Mouse (Mus musculus) neural tube, embryonic 15.5 days (tissue): ENCODE data around the gene Tcf7l2. TPM values are rescaled to one million over a fixed set of nuclear protein-coding genes. Genes with fewer than 3 reads are reported as not detected.
A peak's percentile ranks its signal among the peaks of the same experiment; 100 is the strongest.

Experiments
- ATAC-seq: fragments of 200-750 bp; cut with Nextera tagmentation; 2 replicates; pipeline ENCODE4 v1.8.0; 2017; ENCODE audit warnings: mild to moderate bottlenecking, moderate TSS enrichment, moderate library complexity; ENCODE audit not compliant: low FRiP score
- H3K27ac ChIP-seq: fragments of 300-500 bp; sonication (generic); replicated peaks from 2 replicates; pipeline ENCODE4 v1.5.1; 2015; ENCODE audit warnings: mild to moderate bottlenecking, inconsistent platforms
- H3K27me3 ChIP-seq: fragments of 300-500 bp; sonication (generic); replicated peaks from 2 replicates; pipeline ENCODE4 v1.6.1; 2015; ENCODE audit warnings: inconsistent platforms
- H3K36me3 ChIP-seq: fragments of 300-500 bp; sonication (generic); 2 replicates; pipeline ENCODE4 v1.6.1; 2015; ENCODE audit warnings: inconsistent platforms
- H3K4me1 ChIP-seq: fragments of 300-500 bp; sonication (generic); 2 replicates; pipeline ENCODE4 v1.6.1; 2015; ENCODE audit warnings: inconsistent platforms
- H3K4me2 ChIP-seq: fragments of 300-500 bp; sonication (generic); 2 replicates; pipeline ENCODE4 v1.6.1; 2015; ENCODE audit warnings: inconsistent platforms, mild to moderate bottlenecking, moderate library complexity
- H3K4me3 ChIP-seq: fragments of 300-500 bp; sonication (generic); replicated peaks from 2 replicates; pipeline ENCODE4 v1.5.1; 2015; ENCODE audit warnings: mild to moderate bottlenecking, inconsistent platforms
- H3K9ac ChIP-seq: fragments of 300-500 bp; sonication (generic); replicated peaks from 2 replicates; pipeline ENCODE4 v1.6.1; 2015; ENCODE audit warnings: mild to moderate bottlenecking, inconsistent platforms
- H3K9me3 ChIP-seq: fragments of 300-500 bp; sonication (generic); replicated peaks from 2 replicates; pipeline ENCODE4 v1.6.1; 2016; ENCODE audit warnings: inconsistent platforms
- WGBS: fragments of 180-500 bp; shearing (Covaris S2); methylation state at CpG from one replicate; pipeline ENCODE4 v1.1.7; 2015; ENCODE audit warnings: mixed read lengths; 5-methylcytosine and 5-hydroxymethylcytosine counted together
- polyA plus RNA-seq: library from polyadenylated mRNA; unstranded; fragments of >200 nt; fragmentation: Nextera tagmentation; extraction: Ambion mirVana; gene quantifications from 2 replicates; pipeline ENCODE4 v1.2.1, GENCODE M21; 2015

The Tcf7l2 gene
- polyA plus RNA-seq, 1 experiment from 2014 or later: 13.3 TPM

DNA sequence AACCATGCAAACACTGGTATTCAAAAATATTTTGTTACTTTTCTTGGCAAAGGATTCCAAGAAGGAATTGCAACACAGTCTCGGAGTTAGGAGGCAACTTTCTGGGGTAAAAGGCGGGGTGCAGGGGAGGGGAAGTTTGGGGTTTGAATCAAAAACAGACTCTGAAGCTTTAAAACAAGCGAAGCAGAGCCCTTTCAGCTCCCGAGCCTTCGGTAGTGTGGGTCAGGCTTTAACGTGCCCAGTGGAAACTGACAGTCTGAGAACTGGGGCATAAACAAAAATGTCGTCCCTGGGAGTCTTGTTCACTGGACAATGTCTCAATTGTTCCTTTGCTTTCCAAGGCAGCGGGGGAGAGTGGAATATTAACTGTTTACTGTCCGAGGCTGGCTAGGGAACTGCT, 96.3 kb downstream of the Tcf7l2 start:
- no peak for ATAC-seq
- H3K4me3 ChIP-seq: no peak overlapping the region
- WGBS: 4% methylated on average over 9 of the region's 9 CpGs

DNA sequence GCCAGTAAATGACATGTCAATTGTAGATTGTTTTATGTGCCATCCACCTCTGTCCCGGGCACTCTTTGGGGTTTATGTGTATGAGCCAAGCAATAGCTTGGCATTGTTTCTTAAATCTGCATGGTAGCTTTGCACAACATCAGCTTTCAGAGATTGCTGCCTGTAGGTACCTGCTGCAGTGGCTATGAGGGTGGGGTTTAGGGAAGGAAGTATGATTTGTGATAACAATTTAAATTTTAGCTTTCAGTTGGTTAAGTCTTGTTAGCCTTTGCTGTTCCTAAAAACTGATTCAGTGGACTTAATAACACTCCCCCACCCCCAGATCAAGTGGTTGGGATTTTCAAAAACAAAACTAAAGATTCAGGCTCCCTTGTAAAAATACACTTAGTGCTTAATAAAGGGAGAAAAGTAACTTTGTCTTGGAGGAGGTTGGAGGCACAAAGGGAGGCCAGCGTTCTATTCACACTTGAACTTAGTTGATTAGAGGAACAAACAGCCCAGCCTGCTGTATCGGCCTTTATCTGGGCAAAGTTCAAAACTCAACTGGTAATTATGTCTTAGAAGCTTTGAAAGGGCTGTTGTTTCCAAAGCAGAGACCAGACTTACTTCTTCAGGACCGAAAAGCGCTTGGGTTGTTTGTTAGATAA, 96.9 kb downstream of the Tcf7l2 start:
- no peak for ATAC-seq
- H3K27me3 ChIP-seq: no peaks in the 10 kb centered on the region
- H3K4me1 ChIP-seq: peaks cover 21% of the 10 kb centered on the region
- no peaks in the 10 kb centered on the region for H3K36me3 ChIP-seq
- WGBS: 17% methylated on average over 5 of the region's 5 CpGs
- peak overlapping the region; percentile 25; the same call in 1 of the 2 replicates for H3K4me2 ChIP-seq
- no peak overlapping the region for H3K4me3 ChIP-seq
- peak overlapping the region; percentile 46 for H3K27ac ChIP-seq
- H3K9ac ChIP-seq: no peak overlapping the region
- H3K9me3 ChIP-seq: no peaks in the 10 kb centered on the region

More for the DNA sequence above, 96.3 kb downstream of the Tcf7l2 start:
- Histone ChIP-seq H3K27ac (peak overlapping the region; percentile 70; the same call in 1 of the 2 replicates), H3K9me3 (no peaks in the 10 kb centered on the region), H3K4me2 (peak overlapping the region; percentile 25), H3K27me3 (no peaks in the 10 kb centered on the region), H3K36me3 (no peaks in the 10 kb centered on the region), H3K4me1 (peaks cover 20% of the 10 kb centered on the region), H3K9ac (no peak overlapping the region)

GRCm38 (mm10) chr19:55839036-55839555, 97.5 kb downstream of the Tcf7l2 start:
- H3K4me1 ChIP-seq: peaks cover 25% of the 10 kb centered on the region
- H3K9ac ChIP-seq: no peak overlapping the region
- H3K27ac ChIP-seq: peak overlapping the region; percentile 46
- H3K27me3 ChIP-seq: no peaks in the 10 kb centered on the region
- no peak overlapping the region for H3K4me3 ChIP-seq
- no peak for ATAC-seq
- no peaks in the 10 kb centered on the region for H3K36me3 ChIP-seq
- no peak overlapping the region; the same call in 1 of the 2 replicates for H3K4me2 ChIP-seq
- no peaks in the 10 kb centered on the region for H3K9me3 ChIP-seq
- 48% methylated on average over 10 of the region's 10 CpGs for WGBS

- H3K27ac ChIP-seq: no peak overlapping the region
- peaks cover 25% of the 10 kb centered on the region for H3K4me1 ChIP-seq
- H3K4me2 ChIP-seq: no peak overlapping the region
- no peak overlapping the region for H3K9ac ChIP-seq
- no peak overlapping the region for H3K4me3 ChIP-seq
- ATAC-seq: no peak
- H3K9me3 ChIP-seq: no peaks in the 10 kb centered on the region
- 55% methylated on average over 10 of the region's 10 CpGs for WGBS
- no peaks in the 10 kb centered on the region for H3K36me3 ChIP-seq
- H3K27me3 ChIP-seq: no peaks in the 10 kb centered on the region
Measured at GRCm38 (mm10) chr19:55840499-55841121, 99.0 kb downstream of the Tcf7l2 start.

DNA sequence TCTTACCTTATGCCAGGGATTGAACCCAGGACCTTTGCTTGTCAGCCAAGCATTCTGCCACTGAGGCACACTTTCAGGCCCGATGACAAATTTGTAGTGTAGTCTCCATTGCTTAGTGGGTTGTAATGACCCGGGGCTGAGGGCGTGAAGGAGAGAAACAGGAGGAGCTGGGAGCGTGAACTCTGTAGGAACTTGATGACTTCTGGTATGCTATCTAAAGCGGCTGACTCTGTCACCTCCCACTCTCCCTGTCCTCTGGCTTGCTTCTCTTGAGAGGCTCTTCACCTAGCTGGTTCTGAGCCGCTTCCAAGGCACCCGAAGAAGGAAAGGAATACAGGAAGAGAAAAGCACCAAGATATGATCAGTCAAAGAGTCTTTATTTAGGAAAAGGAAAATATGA, 100.4 kb downstream of the Tcf7l2 start:
- ATAC-seq: no peak
- WGBS: 72% methylated on average over 7 of the region's 7 CpGs

GRCm38 (mm10) chr19:55843111-55843887, 101.7 kb downstream of the Tcf7l2 start:
- 54% methylated on average over 11 of the region's 11 CpGs for WGBS
- H3K4me1 ChIP-seq: peaks cover 14% of the 10 kb centered on the region
- no peak for ATAC-seq

More for the DNA sequence above, 100.4 kb downstream of the Tcf7l2 start:
- H3K9ac ChIP-seq: no peak overlapping the region
- no peaks in the 10 kb centered on the region for H3K36me3 ChIP-seq
- no peak overlapping the region for H3K4me3 ChIP-seq
- H3K9me3 ChIP-seq: no peaks in the 10 kb centered on the region
- H3K4me1 ChIP-seq: peaks cover 24% of the 10 kb centered on the region
- no peak overlapping the region for H3K27ac ChIP-seq
- H3K27me3 ChIP-seq: no peaks in the 10 kb centered on the region
- no peak overlapping the region for H3K4me2 ChIP-seq

GRCm38 (mm10) chr19:55845702-55846101, 104.1 kb downstream of the Tcf7l2 start:
- H3K4me3 ChIP-seq: no peak overlapping the region
- H3K27me3 ChIP-seq: no peaks in the 10 kb centered on the region
- no peaks in the 10 kb centered on the region for H3K36me3 ChIP-seq
- no peak overlapping the region for H3K4me2 ChIP-seq
- no peaks in the 10 kb centered on the region for H3K9me3 ChIP-seq
- no peak for ATAC-seq
- 51% methylated on average over 2 of the region's 2 CpGs for WGBS
- H3K4me1 ChIP-seq: peaks cover 10% of the 10 kb centered on the region; the same call in 1 of the 2 replicates
- H3K27ac ChIP-seq: no peak overlapping the region
- no peak overlapping the region for H3K9ac ChIP-seq

More at GRCm38 (mm10) chr19:55843111-55843887, 101.7 kb downstream of the Tcf7l2 start:
- Histone ChIP-seq H3K27me3 (no peaks in the 10 kb centered on the region), H3K9me3 (no peaks in the 10 kb centered on the region), H3K9ac (no peak overlapping the region), H3K4me2 (no peak overlapping the region), H3K27ac (no peak overlapping the region), H3K4me3 (no peak overlapping the region), H3K36me3 (no peaks in the 10 kb centered on the region)

DNA sequence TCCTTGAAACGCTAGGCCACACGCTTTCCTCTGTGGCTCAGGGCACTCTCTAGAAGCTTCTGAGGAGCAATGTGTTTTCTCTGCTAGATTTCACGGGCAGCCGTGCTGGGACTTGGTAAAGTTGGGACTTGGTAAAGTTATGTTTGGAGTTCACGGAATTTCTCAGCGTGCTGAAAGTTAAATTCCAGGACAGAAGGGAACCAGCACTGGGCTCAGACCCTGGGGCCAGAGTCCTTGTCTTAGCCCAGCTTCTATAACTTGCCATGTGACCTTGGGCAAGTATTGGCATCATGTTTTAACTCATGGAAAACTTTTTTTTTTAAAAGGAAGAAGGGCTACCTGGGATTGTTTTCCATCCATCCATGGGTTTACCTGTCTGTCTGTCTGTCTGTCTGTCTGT, 104.6 kb downstream of the Tcf7l2 start:
- 84% methylated on average over 6 of the region's 6 CpGs for WGBS
- no peak overlapping the region for H3K9ac ChIP-seq
- no peak for ATAC-seq
- H3K9me3 ChIP-seq: no peaks in the 10 kb centered on the region
- peaks cover 15% of the 10 kb centered on the region for H3K4me1 ChIP-seq
- H3K4me3 ChIP-seq: no peak overlapping the region
- no peaks in the 10 kb centered on the region for H3K27me3 ChIP-seq
- H3K4me2 ChIP-seq: no peak overlapping the region
- no peaks in the 10 kb centered on the region for H3K36me3 ChIP-seq
- H3K27ac ChIP-seq: no peak overlapping the region

DNA sequence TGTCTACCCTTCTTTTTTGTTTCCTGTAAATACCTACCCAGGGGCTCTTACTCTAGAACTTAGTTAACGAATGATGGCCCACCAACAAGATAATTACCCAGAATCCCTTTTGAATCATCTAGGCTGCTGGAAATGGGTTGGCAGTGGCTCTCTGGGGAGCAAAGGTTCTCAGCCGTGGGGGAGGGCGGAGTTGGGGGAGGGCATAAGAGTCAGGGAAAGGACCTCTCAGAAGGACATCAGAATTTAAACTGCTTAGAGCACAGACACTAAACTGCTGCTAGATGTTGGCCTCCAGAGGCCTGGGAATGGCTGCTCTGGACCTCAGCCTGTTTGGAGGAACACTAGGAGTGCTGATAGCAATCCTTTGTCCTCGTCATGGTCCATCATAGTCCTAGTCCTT, 105.4 kb downstream of the Tcf7l2 start:
- H3K9me3 ChIP-seq: no peaks in the 10 kb centered on the region
- H3K27ac ChIP-seq: no peak overlapping the region
- ATAC-seq: no peak
- no peaks in the 10 kb centered on the region for H3K36me3 ChIP-seq
- H3K4me2 ChIP-seq: no peak overlapping the region
- no peak overlapping the region for H3K9ac ChIP-seq
- no peak overlapping the region for H3K4me3 ChIP-seq
- no peaks in the 10 kb centered on the region for H3K27me3 ChIP-seq
- 62% methylated on average over 4 of the region's 4 CpGs for WGBS
- peaks cover 23% of the 10 kb centered on the region for H3K4me1 ChIP-seq

DNA sequence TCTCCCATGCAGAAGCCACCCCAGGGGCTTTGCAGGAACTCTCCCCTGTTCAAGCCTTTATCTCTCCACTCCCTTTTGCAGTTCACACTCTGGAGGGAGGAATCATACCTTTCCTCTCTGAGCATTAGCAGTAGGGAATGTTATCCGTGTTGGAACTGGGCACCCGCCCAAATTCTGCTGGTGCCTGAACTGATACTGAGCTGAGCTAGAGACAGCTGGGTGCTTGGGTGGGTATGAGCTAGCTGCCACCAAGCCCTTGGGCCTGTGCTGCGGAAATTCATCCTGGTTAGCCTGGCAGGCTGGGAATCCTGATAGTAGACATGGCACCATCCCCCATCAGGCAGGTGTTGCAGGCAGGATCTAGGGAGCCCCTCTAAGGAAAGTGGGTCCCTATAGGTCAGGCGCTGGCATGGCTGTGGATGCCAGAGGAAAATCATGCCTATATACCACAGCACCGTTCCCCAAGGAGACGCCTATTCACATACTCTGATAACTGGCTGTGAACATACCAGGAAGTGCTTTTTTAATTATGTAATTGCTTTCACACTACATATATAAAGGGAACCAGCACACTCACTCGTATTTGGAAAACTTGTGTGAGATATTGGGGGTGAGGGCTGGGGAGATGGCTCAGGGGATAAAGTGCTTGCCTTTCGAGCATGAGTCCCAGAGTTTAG, 108.9 kb downstream of the Tcf7l2 start:
- Histone ChIP-seq H3K9ac (no peak overlapping the region), H3K4me1 (peaks cover 27% of the 10 kb centered on the region), H3K27ac (no peak overlapping the region), H3K36me3 (no peaks in the 10 kb centered on the region), H3K4me3 (no peak overlapping the region), H3K27me3 (no peaks in the 10 kb centered on the region), H3K4me2 (no peak overlapping the region), H3K9me3 (no peaks in the 10 kb centered on the region)
- WGBS: 83% methylated on average over 8 of the region's 8 CpGs
- ATAC-seq: no peak
